Mouse (Mus musculus) embryonic fibroblast, embryonic 13.5 days (primary cell): ENCODE measurements at regions not wholly inside any gene's neighbourhood (a gene's known extent, or its start where the extent isn't known, plus 50 kb on each side); places are given as distances from the start of the nearest gene placed in this dataset.

ENCODE experiments used
- CTCF ChIP-seq: IDR thresholded peaks from 2 replicates; pipeline ENCODE4 v1.5.1; 2011; ENCODE audit warnings: mild to moderate bottlenecking, control low read depth, low read length, moderate library complexity, borderline replicate concordance; ENCODE audit not compliant: insufficient read depth
- POLR2A ChIP-seq: IDR thresholded peaks from 2 replicates; pipeline ENCODE4 v1.6.1; 2011; ENCODE audit warnings: low read depth, mild to moderate bottlenecking, control low read depth, low read length, moderate library complexity

DNA sequence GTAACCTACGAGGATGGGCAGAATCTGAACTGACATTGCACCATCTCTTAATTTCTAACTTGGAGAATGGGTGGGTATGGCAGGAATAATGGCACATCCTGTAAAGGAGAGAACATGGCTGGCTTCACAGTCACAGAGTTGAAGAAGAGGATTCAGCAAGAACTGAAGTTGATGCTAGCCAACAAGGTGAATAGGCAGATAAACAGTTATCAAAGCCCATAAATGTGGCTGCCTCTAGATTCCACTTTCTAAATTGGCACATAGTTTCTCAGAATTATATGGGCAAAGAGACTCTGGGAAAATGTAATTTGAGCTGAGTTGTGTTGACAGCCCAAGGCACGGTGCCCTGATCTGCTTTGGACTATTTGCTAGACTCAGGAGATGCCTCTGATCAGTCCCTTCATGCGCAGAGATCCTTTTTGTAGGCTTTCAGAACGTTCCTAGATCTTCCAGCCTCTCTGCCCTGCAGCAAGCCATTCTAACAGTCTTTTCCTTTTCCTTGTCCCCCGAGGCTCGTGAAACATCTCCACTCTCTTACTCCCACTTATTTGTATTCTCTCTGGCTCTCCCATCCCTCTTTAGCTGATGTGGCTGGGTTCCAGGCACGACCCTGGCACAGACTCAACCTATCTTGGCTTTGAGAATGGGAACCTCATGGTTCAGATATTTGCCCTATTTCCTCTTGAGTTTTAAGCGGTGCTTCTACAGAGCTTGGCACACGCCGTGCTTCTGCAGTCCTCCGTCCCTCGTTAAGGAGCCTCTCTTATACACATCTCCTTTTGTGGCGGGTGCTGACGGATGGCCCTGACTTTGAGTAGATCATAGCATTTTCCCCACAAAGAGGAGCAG is 217.8 kb upstream of the Tmtc4 start:
- TF ChIP-seq POLR2A (no peak), CTCF (no peak)
